Mouse (Mus musculus): Measurements from ENCODE around the gene Gm10352. TPM values are rescaled to one million over a fixed set of nuclear protein-coding genes. Genes with fewer than 3 reads are reported as not detected.
"Not testable (repeated sequence)": the region's sequence is repeated elsewhere in the genome, so short reads cannot be mapped to it uniquely, and the experiment has no call there.

Gene Gm10352
- 0.13 TPM in 1 of 2 replicates, not detected in the other for polyA plus RNA-seq (2015; fragmentation: Nextera tagmentation; extraction: Ambion mirVana)

DNA sequence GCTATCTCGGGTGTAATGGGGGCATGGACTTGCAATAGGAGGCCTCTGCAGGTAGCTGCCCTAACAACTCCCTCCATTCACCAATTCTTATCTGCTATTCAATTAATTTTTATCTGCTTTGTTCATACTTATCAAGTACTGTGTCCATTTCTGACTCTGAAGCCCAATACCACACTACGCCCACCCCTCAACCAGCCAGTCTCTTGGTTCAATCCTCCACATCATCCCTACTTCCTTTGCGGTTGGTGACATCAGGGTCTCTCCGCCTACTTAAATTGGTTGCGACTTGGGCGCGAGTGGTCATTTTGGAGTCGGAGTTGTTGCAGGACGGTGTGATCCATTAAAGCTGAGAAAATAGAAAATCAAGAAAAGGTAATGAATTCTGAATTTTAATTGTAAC, at the start of gene Gm10352:
Gene Gm10352 (plus strand): TSS at position 301 of the 400 bp plus-strand sequence.
- not testable (repeated sequence) for H3K27me3 ChIP-seq; H3K9me3 ChIP-seq; H3K27ac ChIP-seq (replicated peaks); H3K4me1 ChIP-seq (replicated peaks); H3K9ac ChIP-seq; ATAC-seq (ENCODE audit: low FRiP score, low read depth); H3K36me3 ChIP-seq; H3K4me2 ChIP-seq; H3K4me3 ChIP-seq
- no CpG with 5 or more reads among the region's 9 CpGs for WGBS

GRCm38 (mm10) chrY:2932282-2932681, 31.5 kb downstream of the Gm10352 start, which contains the start of gene Gm29289:
Gene Gm29289, plus strand, starts transcription at chrY:2932582.
- not testable (repeated sequence) for H3K4me2 ChIP-seq; H3K4me3 ChIP-seq; H3K9me3 ChIP-seq; H3K27ac ChIP-seq (replicated peaks); H3K9ac ChIP-seq; H3K4me1 ChIP-seq (replicated peaks); ATAC-seq (ENCODE audit: low FRiP score, low read depth); H3K27me3 ChIP-seq; H3K36me3 ChIP-seq
- WGBS, result no CpG with 5 or more reads among the region's 9 CpGs

Other genes with a start within 250 kb of the Gm10352 start
- not detected in 2 replicates for gene Sry, start 237.3 kb upstream of the Gm10352 start, polyA plus RNA-seq (2015; fragmentation: Nextera tagmentation; extraction: Ambion mirVana)
- not detected in 2 replicates for gene H2al2b, start 180.3 kb upstream of the Gm10352 start, polyA plus RNA-seq (2015; fragmentation: Nextera tagmentation; extraction: Ambion mirVana)
- gene Gm4064, start 104.8 kb upstream of the Gm10352 start, polyA plus RNA-seq (2015; fragmentation: Nextera tagmentation; extraction: Ambion mirVana), result not detected in 2 replicates
- not detected in 2 replicates for gene Rbmy, start 70.3 kb upstream of the Gm10352 start, polyA plus RNA-seq (2015; fragmentation: Nextera tagmentation; extraction: Ambion mirVana)
- not detected in 2 replicates for gene Gm10256, start 70.3 kb upstream of the Gm10352 start, polyA plus RNA-seq (2015; fragmentation: Nextera tagmentation; extraction: Ambion mirVana)
- not detected in 2 replicates for gene Gm29289, start 31.6 kb downstream of the Gm10352 start, polyA plus RNA-seq (2015; fragmentation: Nextera tagmentation; extraction: Ambion mirVana)